Mouse (Mus musculus): ENCODE data around the gene Atl3. TPM values are rescaled to one million over a fixed set of nuclear protein-coding genes. Genes with fewer than 3 reads are reported as not detected.

Atl3 gene
- polyA plus RNA-seq, 1 experiment from 2014 or later: 8.4 TPM

DNA sequence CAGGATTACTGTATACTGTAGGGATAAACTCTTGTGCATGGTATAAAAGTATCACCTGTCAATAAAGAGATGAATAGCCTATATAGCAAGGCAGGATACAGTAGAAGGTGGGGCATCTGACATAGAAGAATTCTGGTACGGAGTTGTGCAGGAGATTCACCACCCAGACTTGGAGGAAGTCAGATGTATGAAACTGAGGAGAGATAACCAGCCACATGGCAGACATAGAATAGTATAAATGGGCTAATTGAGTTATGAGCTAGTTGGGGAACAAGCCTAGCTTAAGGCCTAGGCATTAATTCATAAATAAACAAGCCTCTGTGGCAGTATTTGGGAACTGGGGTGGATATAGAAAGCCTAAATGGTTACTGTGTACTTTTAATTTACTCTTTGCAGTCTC is 22.6 kb downstream of the Atl3 start:
- no peak overlapping the region for H3K4me3 ChIP-seq
- H3K4me1 ChIP-seq: no peaks in the 10 kb centered on the region
- H3K27me3 ChIP-seq (ENCODE audit: insufficient read depth, poor library complexity, severe bottlenecking): no peaks in the 10 kb centered on the region
- no peak for DNase-seq (ENCODE audit: low spot score)
- no peak overlapping the region for H3K27ac ChIP-seq
- H3K36me3 ChIP-seq: peaks cover 53% of the 10 kb centered on the region
- WGBS: 80% methylated on average over 1 of the region's 1 CpGs
- no peaks in the 10 kb centered on the region for H3K9me3 ChIP-seq

DNA sequence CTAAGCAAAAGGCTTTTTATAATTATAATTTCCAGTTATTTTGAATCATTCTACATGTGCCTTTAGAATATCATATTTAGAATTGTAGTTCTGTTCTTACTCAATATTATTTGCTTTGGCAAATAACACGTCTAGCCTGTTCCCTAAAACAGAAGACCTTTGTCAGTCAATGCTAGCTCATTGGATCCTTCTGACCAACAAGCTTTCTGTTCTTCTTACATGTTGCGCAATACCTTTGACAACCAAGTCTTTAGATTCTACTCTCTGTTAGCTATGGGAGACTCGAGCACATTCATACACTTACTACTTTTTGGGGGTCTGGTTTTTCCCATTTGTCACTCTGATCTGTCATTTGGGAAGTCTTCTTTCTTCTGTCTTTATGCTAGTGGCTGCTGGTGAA is 27.8 kb downstream of the Atl3 start:
- WGBS: 86% methylated on average over 3 of the region's 3 CpGs
- Histone ChIP-seq H3K4me3 (no peak overlapping the region), H3K9me3 (no peaks in the 10 kb centered on the region), H3K27me3 (ENCODE audit: insufficient read depth, poor library complexity, severe bottlenecking) (no peaks in the 10 kb centered on the region), H3K27ac (no peak overlapping the region), H3K4me1 (no peaks in the 10 kb centered on the region), H3K36me3 (peaks cover 66% of the 10 kb centered on the region)
- DNase-seq (ENCODE audit: low spot score): no peak

DNA sequence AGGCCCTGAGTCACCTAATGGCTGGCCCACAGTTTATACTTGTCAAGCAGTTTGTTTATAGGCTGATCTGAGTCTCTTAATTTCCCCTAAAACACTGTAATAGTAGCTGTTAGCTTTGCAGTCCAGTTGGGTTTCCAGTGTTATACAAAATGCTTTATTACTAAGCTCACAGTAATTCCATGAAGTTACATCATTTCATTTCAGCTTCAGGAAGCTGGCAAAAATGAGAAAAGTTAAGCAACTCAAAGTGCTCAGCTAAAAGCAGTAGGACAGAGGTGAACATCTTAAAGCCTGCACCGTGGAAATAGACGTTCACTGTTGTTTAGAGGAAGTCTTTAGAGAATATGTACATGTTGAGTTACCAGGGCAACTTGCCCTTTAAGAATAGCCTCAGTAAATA is 29.0 kb downstream of the Atl3 start:
- H3K9me3 ChIP-seq: no peaks in the 10 kb centered on the region
- 95% methylated on average over 2 of the region's 2 CpGs for WGBS
- H3K27me3 ChIP-seq (ENCODE audit: insufficient read depth, poor library complexity, severe bottlenecking): no peaks in the 10 kb centered on the region
- H3K27ac ChIP-seq: no peak overlapping the region
- no peaks in the 10 kb centered on the region for H3K4me1 ChIP-seq
- H3K4me3 ChIP-seq: no peak overlapping the region
- DNase-seq (ENCODE audit: low spot score): no peak
- H3K36me3 ChIP-seq: peaks cover 59% of the 10 kb centered on the region

DNA sequence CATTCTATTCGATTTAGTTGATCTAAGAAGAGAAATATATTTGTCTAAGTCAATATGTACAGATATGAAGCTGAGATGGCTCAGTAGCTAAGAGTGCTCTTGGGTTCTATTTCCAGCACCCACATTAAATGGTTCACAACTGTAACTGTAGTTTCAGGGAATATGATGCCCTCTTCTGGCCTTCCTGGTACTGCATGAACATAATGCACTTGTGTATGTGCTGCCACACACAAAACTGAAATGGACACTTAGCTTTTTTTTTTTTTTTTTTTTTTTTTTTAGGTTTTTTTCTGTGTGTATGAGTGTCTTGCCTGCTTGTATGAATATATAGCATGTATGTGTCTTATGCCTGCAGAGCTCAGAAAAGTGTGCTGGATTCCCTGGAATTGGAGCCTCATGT is 29.5 kb downstream of the Atl3 start:
- DNase-seq (ENCODE audit: low spot score): no peak
- 89% methylated on average over 1 of the region's 1 CpGs for WGBS
- Histone ChIP-seq H3K27ac (no peak overlapping the region), H3K4me3 (no peak overlapping the region), H3K9me3 (no peaks in the 10 kb centered on the region), H3K36me3 (peaks cover 60% of the 10 kb centered on the region), H3K27me3 (ENCODE audit: insufficient read depth, poor library complexity, severe bottlenecking) (no peaks in the 10 kb centered on the region), H3K4me1 (no peaks in the 10 kb centered on the region)

DNA sequence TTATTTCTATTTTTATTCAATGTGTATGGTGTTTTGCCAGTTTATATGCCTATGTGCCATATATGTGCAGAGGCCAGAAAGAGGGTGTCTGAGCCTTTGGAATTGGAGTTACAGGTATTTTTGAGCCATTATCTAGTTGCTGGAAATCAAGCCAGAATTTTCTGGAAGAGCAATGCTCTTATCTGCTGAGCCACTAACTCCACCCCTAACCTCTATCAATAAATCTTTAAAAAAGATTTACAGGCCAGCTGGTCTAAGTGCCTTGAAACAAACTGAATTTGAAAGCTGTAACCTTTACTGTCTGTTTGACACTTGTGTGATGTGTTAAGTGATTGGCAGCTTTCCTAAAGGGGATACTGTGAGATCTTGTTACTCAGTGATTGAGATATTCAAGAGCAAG is 29.9 kb downstream of the Atl3 start:
- no peak for DNase-seq (ENCODE audit: low spot score)
- no peak overlapping the region for H3K4me3 ChIP-seq
- H3K27ac ChIP-seq: no peak overlapping the region
- H3K9me3 ChIP-seq: no peaks in the 10 kb centered on the region
- H3K27me3 ChIP-seq (ENCODE audit: insufficient read depth, poor library complexity, severe bottlenecking): no peaks in the 10 kb centered on the region
- H3K4me1 ChIP-seq: no peaks in the 10 kb centered on the region
- H3K36me3 ChIP-seq: peaks cover 56% of the 10 kb centered on the region

DNA sequence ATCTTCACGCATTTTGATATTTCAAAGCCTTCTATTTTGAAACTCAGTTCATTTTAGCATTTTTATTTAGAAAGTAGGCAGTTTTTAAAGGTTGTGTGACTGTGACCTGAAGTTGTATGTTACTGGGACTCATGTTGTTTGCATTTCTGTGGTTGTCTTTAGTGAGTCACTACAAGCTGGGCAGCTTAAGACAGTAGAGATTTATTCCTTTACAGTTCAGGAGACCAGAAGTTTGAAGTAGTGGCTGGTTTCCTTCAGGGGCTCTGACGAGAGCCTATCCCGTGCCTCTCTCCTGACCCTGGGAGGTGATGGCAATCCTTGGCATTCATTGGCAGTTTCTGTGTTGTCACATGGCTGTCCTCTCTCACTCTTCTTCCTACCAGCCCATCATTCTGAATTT is 31.0 kb downstream of the Atl3 start:
- H3K4me3 ChIP-seq: no peak overlapping the region
- no peaks in the 10 kb centered on the region for H3K9me3 ChIP-seq
- peaks cover 51% of the 10 kb centered on the region for H3K36me3 ChIP-seq
- DNase-seq (ENCODE audit: low spot score): no peak
- H3K27ac ChIP-seq: no peak overlapping the region
- 83% methylated on average over 3 of the region's 3 CpGs for WGBS
- H3K27me3 ChIP-seq (ENCODE audit: insufficient read depth, poor library complexity, severe bottlenecking): no peaks in the 10 kb centered on the region
- no peaks in the 10 kb centered on the region for H3K4me1 ChIP-seq

DNA sequence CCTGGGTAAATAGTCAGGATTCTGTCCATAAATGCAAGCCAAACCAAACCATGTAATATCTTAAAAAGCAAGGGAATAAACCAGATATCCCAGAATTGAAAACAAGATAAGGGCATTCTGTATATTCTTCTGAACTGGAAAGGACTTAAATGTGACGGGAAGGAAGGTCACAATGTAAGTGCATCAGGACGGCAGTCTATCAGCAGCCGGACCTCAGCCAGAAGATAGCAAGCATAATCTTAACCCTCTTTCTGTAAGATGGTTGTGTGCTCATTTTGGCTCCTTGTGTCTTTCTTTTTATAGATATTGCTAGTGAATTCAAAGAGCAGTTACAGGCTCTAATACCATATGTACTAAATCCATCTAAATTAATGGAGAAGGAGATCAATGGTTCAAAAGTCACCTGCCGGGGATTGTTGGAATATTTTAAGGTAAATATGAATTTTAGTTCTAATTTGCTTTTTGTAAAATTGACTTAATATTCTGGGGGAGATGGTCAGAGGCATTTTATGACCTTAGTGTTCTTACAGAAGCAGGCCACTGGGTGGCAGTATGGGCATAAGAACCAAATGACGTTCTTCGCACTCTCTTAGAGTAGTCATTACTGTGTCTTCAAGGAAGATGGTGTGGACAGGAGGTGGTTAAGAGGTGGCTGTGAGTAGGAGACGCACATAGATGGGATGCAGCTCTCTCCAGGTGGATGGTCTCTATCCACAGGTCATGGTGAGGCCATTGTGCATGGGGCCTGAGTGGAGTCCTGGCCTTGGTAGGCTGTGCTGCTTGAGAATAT is 35.0 kb downstream of the Atl3 start:
- Histone ChIP-seq H3K4me3 (no peak overlapping the region), H3K27ac (no peak overlapping the region), H3K9me3 (no peaks in the 10 kb centered on the region), H3K36me3 (peaks cover 49% of the 10 kb centered on the region), H3K4me1 (no peaks in the 10 kb centered on the region), H3K27me3 (ENCODE audit: insufficient read depth, poor library complexity, severe bottlenecking) (no peaks in the 10 kb centered on the region)
- no peak for DNase-seq (ENCODE audit: low spot score)
- 44% methylated on average over 7 of the region's 7 CpGs for WGBS

DNA sequence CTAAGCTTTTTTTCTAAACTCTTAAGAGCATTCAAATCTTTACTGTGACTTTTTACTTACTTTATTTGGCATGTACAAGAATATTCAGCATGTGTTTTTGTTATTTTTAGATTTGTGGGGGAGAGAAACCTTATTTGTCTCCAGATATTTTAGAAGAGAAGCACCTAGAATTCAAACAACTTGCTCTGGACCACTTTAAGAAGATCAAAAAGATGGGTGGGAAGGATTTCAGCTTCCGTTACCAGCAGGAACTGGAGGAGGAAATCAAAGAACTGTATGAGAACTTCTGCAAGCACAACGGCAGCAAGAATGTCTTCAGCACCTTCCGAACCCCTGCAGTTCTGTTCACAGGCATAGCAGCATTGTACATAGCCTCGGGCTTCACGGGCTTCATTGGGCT is 38.1 kb downstream of the Atl3 start:
- H3K36me3 ChIP-seq: peaks cover 46% of the 10 kb centered on the region
- WGBS: 89% methylated on average over 5 of the region's 5 CpGs

DNA sequence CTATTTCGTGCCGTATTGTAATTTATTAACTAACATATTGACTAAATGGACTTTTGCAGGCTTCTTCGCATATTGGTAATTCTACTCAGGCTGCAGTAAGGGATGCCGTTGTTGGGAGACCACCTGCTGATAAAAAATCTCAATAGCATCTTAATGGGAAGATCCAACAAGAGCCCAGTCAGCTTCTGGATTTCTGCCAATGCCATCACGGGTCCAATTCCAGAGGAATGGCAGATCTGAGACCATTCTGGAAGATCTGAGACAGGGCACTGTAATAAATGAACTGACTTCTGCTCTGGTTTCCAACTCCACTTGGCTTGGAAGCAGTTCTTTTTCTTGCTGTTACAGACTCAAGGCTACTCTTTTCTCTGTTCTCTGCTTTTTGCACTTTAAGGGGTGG is 40.1 kb downstream of the Atl3 start:
- 87% methylated on average over 5 of the region's 5 CpGs for WGBS
- no peaks in the 10 kb centered on the region for H3K4me1 ChIP-seq
- H3K36me3 ChIP-seq: peaks cover 45% of the 10 kb centered on the region
- peak; percentile 33 for DNase-seq (ENCODE audit: low spot score)
- no peak overlapping the region for H3K27ac ChIP-seq
- no peak overlapping the region for H3K4me3 ChIP-seq
- H3K9me3 ChIP-seq: no peaks in the 10 kb centered on the region
- H3K27me3 ChIP-seq (ENCODE audit: insufficient read depth, poor library complexity, severe bottlenecking): no peaks in the 10 kb centered on the region

More for the DNA sequence above, 38.1 kb downstream of the Atl3 start:
- H3K9me3 ChIP-seq: no peaks in the 10 kb centered on the region
- no peaks in the 10 kb centered on the region for H3K4me1 ChIP-seq
- no peaks in the 10 kb centered on the region for H3K27me3 ChIP-seq (ENCODE audit: insufficient read depth, poor library complexity, severe bottlenecking)
- DNase-seq (ENCODE audit: low spot score): no peak
- H3K27ac ChIP-seq: no peak overlapping the region
- H3K4me3 ChIP-seq: no peak overlapping the region

DNA sequence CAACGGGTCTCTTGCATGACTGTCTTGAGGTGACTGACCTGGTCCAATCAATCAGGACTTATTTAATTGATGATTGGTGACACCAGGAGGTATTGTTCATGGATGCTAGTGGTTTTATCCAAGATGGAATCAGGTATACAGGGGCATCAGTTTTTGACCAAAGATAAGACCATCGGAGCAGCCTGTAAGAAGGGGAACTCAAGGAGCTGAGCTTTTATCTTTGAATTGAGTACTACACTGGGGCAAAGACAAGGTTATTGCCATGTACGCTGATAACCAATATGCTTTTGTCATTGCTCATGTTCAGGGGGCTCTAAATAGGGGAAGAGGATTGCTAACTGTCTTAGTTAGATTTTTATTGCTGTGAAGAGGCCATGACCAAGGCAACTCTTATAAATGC is 55.1 kb downstream of the Atl3 start:
- Histone ChIP-seq H3K36me3 (no peaks in the 10 kb centered on the region), H3K4me3 (no peak overlapping the region), H3K27ac (no peak overlapping the region), H3K4me1 (peaks cover 20% of the 10 kb centered on the region), H3K27me3 (ENCODE audit: insufficient read depth, poor library complexity, severe bottlenecking) (no peaks in the 10 kb centered on the region), H3K9me3 (no peaks in the 10 kb centered on the region)
- 87% methylated on average over 3 of the region's 3 CpGs for WGBS
- no peak for DNase-seq (ENCODE audit: low spot score)

DNA sequence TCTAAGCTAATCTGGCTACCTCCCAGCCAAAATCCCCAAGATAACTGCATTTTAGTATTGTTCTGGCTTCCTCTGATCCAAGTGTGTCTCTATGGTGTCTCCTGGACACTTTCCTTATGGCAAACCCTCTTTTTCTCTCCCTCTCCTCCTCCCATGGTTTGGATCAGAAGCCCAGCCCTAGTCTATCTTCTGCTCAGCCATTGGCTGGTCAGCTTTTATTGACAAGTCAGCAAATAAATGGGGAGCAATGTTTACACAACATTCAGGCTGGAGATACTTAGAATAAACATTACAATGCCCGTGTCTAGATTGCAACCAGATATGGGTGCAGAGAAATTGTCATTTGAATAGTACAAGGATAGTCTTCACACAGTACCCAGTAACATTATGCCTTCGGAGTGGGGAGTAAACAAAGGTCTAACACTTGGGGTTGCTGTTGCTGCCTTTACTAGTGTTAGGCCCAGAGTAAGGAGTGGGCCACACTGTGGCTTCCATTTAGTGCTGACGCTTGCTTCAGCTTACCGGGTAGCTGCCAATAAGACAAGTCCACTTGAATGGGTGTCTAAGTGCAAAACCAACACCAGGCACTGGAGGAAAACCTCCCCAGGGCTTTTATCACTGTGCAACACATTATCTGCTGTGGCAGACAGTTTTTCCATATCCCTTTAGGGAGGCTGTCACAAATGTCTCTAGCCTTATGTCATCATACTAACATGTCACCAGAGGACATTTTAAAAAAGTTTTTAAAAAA is 57.9 kb downstream of the Atl3 start:
- peak overlapping the region; percentile 33 for H3K27ac ChIP-seq
- H3K27me3 ChIP-seq (ENCODE audit: insufficient read depth, poor library complexity, severe bottlenecking): no peaks in the 10 kb centered on the region
- H3K4me1 ChIP-seq: peaks cover 20% of the 10 kb centered on the region
- H3K36me3 ChIP-seq: no peaks in the 10 kb centered on the region
- H3K4me3 ChIP-seq: no peak overlapping the region
- 36% methylated on average over 4 of the region's 4 CpGs for WGBS
- DNase-seq (ENCODE audit: low spot score): no peak
- H3K9me3 ChIP-seq: no peaks in the 10 kb centered on the region

DNA sequence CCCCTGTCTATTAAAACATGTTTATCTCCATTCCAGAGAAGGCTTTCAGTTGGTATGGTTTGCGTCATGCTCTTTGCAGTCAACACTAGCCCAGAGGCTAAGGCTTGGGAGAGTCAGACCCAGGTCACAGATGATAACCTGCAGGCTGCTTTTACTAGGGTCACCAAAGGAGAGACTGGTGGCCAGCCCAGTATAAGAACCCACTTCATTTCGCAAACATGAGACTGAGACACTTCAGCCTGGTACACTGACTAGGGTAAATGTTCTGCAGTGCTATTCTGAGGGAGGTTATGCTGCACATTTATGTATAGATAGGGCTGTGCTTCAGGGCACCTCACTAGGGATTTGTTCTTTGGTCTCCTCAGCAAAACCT is 58.4 kb downstream of the Atl3 start:
- Histone ChIP-seq H3K36me3 (no peaks in the 10 kb centered on the region), H3K9me3 (no peaks in the 10 kb centered on the region), H3K27ac (peak overlapping the region; percentile 33), H3K4me3 (no peak overlapping the region), H3K4me1 (peaks cover 23% of the 10 kb centered on the region), H3K27me3 (ENCODE audit: insufficient read depth, poor library complexity, severe bottlenecking) (no peaks in the 10 kb centered on the region)
- 30% methylated on average over 2 of the region's 2 CpGs for WGBS
- DNase-seq (ENCODE audit: low spot score): no peak

DNA sequence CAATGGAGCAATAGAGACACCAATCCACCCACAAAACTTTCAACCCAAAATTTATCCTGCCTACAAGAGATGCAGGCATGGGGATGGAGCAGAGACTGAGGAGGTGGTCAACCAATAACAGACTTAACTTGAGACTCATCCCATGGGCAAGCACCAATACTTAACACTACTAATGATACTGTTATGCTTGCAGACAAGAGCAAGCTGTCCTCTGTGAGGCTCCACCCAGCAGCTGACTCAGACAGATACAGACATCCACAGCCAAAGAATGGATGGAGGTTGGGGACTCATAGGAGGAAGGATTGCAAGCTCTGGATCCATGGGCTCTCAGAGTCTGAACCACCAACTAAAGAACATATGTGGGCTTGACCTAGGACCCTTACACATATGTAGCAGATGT is 59.6 kb downstream of the Atl3 start:
- no peaks in the 10 kb centered on the region for H3K9me3 ChIP-seq
- H3K4me1 ChIP-seq: peaks cover 32% of the 10 kb centered on the region
- H3K36me3 ChIP-seq: no peaks in the 10 kb centered on the region
- no peak for DNase-seq (ENCODE audit: low spot score)
- no peaks in the 10 kb centered on the region for H3K27me3 ChIP-seq (ENCODE audit: insufficient read depth, poor library complexity, severe bottlenecking)
- H3K4me3 ChIP-seq: no peak overlapping the region
- no peak overlapping the region for H3K27ac ChIP-seq

Measured in heart, embryonic 10.5 days (tissue).